10 mouse cellular contexts compared by ENCODE assay signal in genomic region chr11:96578551-96579283, GRCm38 (mm10).
DNase-seq lines count a peak whose midpoint lies in the region; ATAC-seq and TF ChIP-seq lines count a peak whose summit lies in the region.
"Had no signal": no experiment of that assay in that cellular context is flagged by ENCODE, and none has a peak within 500 bp of the region (broad histone marks: within the 10 kb centered on the region; RNA-seq: fewer than 3 reads in every experiment).

No protein-coding gene starts in this region.

- no peak for TF ChIP-seq CTCF in CH12.LX (conservative IDR thresholded peaks at IDR 0.05 in 1 of 2, IDR thresholded peaks at IDR 0.05 in 1 of 2; ENCODE audit: low read depth in 2 of 2, low read length in 2 of 2)
- no peak for TF ChIP-seq CTCF in liver, postnatal 0 days (IDR thresholded peaks at IDR 0.05; ENCODE audit: low read depth)

- WGBS in hindbrain, embryonic 15.5 days: 10% methylated on average over 25 of the region's 25 CpGs
- WGBS in liver, postnatal 0 days (ENCODE audit: insufficient replicate concordance): 27% methylated on average over 25 of the region's 25 CpGs

- peak overlapping the region; percentile 60 for H3K4me2 ChIP-seq in CH12.LX (ENCODE audit: insufficient read depth, low read depth, poor library complexity, severe bottlenecking)
- peak overlapping the region; percentile 51 for H3K4me2 ChIP-seq in hindbrain, embryonic 15.5 days
- peak overlapping the region; percentile 65 for H3K4me2 ChIP-seq in liver, postnatal 0 days (ENCODE audit: low read depth, low read length)

- no peak for DNase-seq in CH12.LX (ENCODE audit: extremely low read depth)
- peak; percentile 92 for DNase-seq in embryo, embryonic 10 days (ENCODE audit: low spot score)
- peak; percentile 24 for DNase-seq in liver, postnatal 0 days
- DNase-seq in frontal cortex, postnatal 14 days (ENCODE audit: low spot score in 2 of 2): no peak
- DNase-seq in cerebellum, adult 18-20 months: no peak
- no peak for DNase-seq in c-Kit-positive CD71-positive TER-119-positive erythroid progenitor cells, embryonic 14.5 days (ENCODE audit: low spot score)

- in situ Hi-C loops in CH12.LX (cut with MboI; ENCODE audit: low pct_ligation_motif_present, low pct_unique_long_range_greater_than_20kb, low sequenced_read_pairs): no loop called here

- TF ChIP-seq POLR2A in CH12.LX (IDR thresholded peaks at IDR 0.05; ENCODE audit: low read depth, low read length): no peak

- no peak overlapping the region for H3K27ac ChIP-seq in CH12.LX (ENCODE audit: insufficient read depth, low read depth)
- H3K27ac ChIP-seq in hindbrain, embryonic 15.5 days (replicated peaks): peak overlapping the region; percentile 27; the same call in 1 of the 2 replicates
- no peak overlapping the region for H3K27ac ChIP-seq in liver, postnatal 0 days (ENCODE audit: low read depth)

- H3K4me1 ChIP-seq in CH12.LX (ENCODE audit: control insufficient read depth in 1 of 2, insufficient read depth in 2 of 2): no peaks in the 10 kb centered on the region
- peaks cover 32% of the 10 kb centered on the region for H3K4me1 ChIP-seq in hindbrain, embryonic 15.5 days (replicated peaks)
- peaks cover 2% of the 10 kb centered on the region for H3K4me1 ChIP-seq in liver, postnatal 0 days (ENCODE audit: insufficient read depth)

- H3K9ac ChIP-seq in CH12.LX (ENCODE audit: insufficient read depth, low read depth): no peak overlapping the region
- 0 out of 2 replicates have a peak overlapping the region, but pooled peaks have one; percentile 5 for H3K9ac ChIP-seq in hindbrain, embryonic 15.5 days
- no peak overlapping the region for H3K9ac ChIP-seq in liver, postnatal 0 days (replicated peaks)

- dilution Hi-C loops in CH12.LX (cut with MboI; ENCODE audit: extremely low pct_ligation_motif_present, extremely low pct_unique_long_range_greater_than_20kb, low sequenced_read_pairs): no loop called here

- H3K9me3 ChIP-seq in CH12.LX (replicated peaks; ENCODE audit: low read length): no peaks in the 10 kb centered on the region
- no peaks in the 10 kb centered on the region for H3K9me3 ChIP-seq in hindbrain, embryonic 15.5 days
- H3K9me3 ChIP-seq in liver, postnatal 0 days (ENCODE audit: low read length): no peaks in the 10 kb centered on the region

- no peaks in the 10 kb centered on the region for H3K36me3 ChIP-seq in CH12.LX (replicated peaks in 1 of 2; ENCODE audit: control insufficient read depth in 1 of 2, insufficient read depth in 1 of 2, low read length in 1 of 2)
- H3K36me3 ChIP-seq in hindbrain, embryonic 15.5 days: no peaks in the 10 kb centered on the region
- H3K36me3 ChIP-seq in liver, postnatal 0 days (replicated peaks; ENCODE audit: insufficient read depth, low read length): no peaks in the 10 kb centered on the region

- no peaks in the 10 kb centered on the region for H3K79me2 ChIP-seq in CH12.LX (replicated peaks; ENCODE audit: control insufficient read depth, extremely low read depth, insufficient read depth, poor library complexity, severe bottlenecking)

- no peak overlapping the region for H3K4me3 ChIP-seq in CH12.LX (replicated peaks in 1 of 3; ENCODE audit: low read depth in 2 of 3, low read length in 2 of 3, poor library complexity in 1 of 3)
- H3K4me3 ChIP-seq in hindbrain, embryonic 15.5 days: peak overlapping the region; percentile 17
- H3K4me3 ChIP-seq in liver, postnatal 0 days (ENCODE audit: low read depth, low read length): peak overlapping the region; percentile 24; the same call in 1 of the 2 replicates
- H3K4me3 ChIP-seq: erythroblast, embryonic 14.5 days; myocyte had no signal

- TF ChIP-seq EP300 in CH12.LX (IDR thresholded peaks at IDR 0.05; ENCODE audit: low read length): no peak
- TF ChIP-seq EP300 in liver, postnatal 0 days (IDR thresholded peaks at IDR 0.05; ENCODE audit: low read depth): no peak

- TF ChIP-seq RAD21 in CH12.LX (IDR thresholded peaks at IDR 0.05; ENCODE audit: low read depth, low read length): no peak

- peaks cover 53% of the 10 kb centered on the region for H3K27me3 ChIP-seq in CH12.LX (replicated peaks)
- no peaks in the 10 kb centered on the region for H3K27me3 ChIP-seq in hindbrain, embryonic 15.5 days
- no peaks in the 10 kb centered on the region for H3K27me3 ChIP-seq in liver, postnatal 0 days (ENCODE audit: insufficient read depth, low read length)

- ATAC-seq in hindbrain, embryonic 15.5 days (ENCODE audit: low FRiP score, low read depth): peak; percentile 38; the same call in 1 of the 2 replicates
- ATAC-seq in liver, postnatal 0 days: peak; percentile 59; the same call in 1 of the 2 replicates
- ATAC-seq in monocyte, adult 5-6 weeks (replicated peaks; ENCODE audit: insufficient number of reproducible peaks, low FRiP score, low TSS enrichment, poor library complexity, severe bottlenecking): no peak

TF ChIP-seq in CH12.LX, 34 proteins besides CTCF, POLR2A, EP300 and RAD21:
- TF ChIP-seq GABPA (IDR thresholded peaks at IDR 0.05; ENCODE audit: insufficient replicate concordance, low read depth, low read length): no peak
- no peak for TF ChIP-seq JUN (IDR thresholded peaks at IDR 0.05; ENCODE audit: insufficient read depth, low read depth, low read length)
- TF ChIP-seq KAT2A (IDR thresholded peaks at IDR 0.05; ENCODE audit: insufficient replicate concordance, low read length): no peak
- TF ChIP-seq ETS1 (conservative IDR thresholded peaks at IDR 0.05; ENCODE audit: low read depth, low read length): no peak
- no peak for TF ChIP-seq MEF2A (IDR thresholded peaks at IDR 0.05; ENCODE audit: borderline replicate concordance, low read depth, low read length)
- no peak for TF ChIP-seq USF2 (conservative IDR thresholded peaks at IDR 0.05; ENCODE audit: low read depth, low read length)
- no peak for TF ChIP-seq ZNF384 (IDR thresholded peaks at IDR 0.05; ENCODE audit: low read depth, low read length)

Comparison
In these comparisons a context has a peak if more than half of its experiments do, and no peak if none do; other contexts are left out.
1. DNase-seq: peak in embryo, embryonic 10 days (single experiment) and liver, postnatal 0 days (single experiment); none in CH12.LX (single experiment), frontal cortex, postnatal 14 days (0 of 2), cerebellum, adult 18-20 months (0 of 2) and c-Kit-positive CD71-positive TER-119-positive erythroid progenitor cells, embryonic 14.5 days (single experiment).
2. H3K4me3 ChIP-seq: peak in hindbrain, embryonic 15.5 days (single experiment) and liver, postnatal 0 days (single experiment); none in CH12.LX (0 of 3).
3. Peak in every context shown above with its lines, with median percentiles within 50 percentile points of each other: H3K4me2 ChIP-seq.